Mouse (Mus musculus) urinary bladder, postnatal 10 days (tissue): ENCODE results near the gene Eloa.
A peak's percentile ranks its signal among the peaks of the same experiment; 100 is the strongest.
"Not testable (repeated sequence)": the region's sequence is repeated elsewhere in the genome, so short reads cannot be mapped to it uniquely, and the experiment has no call there.

Experiments
- DNase-seq: peaks from one replicate; pipeline ENCODE4 v3.0.0; 2022; ENCODE audit warnings: low spot score

Eloa gene

DNA sequence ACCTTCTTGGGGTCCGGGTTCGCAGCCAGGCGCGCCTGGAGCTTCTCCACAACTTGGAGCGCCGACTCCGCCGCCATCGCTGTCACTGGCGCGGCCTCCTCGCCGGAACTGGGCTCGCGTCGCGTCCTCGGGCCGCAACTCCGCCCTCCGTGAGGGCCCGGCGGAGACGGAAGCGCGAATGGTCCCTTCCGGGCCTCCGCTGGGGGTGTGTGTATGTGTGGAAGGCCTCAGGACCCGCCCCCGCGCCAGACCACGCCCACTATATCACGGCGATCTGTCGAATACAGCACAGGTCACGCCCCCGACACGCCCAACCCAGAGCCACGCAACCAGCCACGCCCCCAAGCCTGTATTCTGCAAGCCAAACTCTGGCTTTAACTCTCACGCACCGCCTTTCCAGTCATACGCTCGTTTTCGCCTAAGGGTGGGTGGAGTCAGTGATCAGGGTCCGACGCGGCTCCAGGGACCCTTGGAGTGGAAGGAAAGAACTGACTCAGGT is at the start of gene Eloa:
Gene Eloa, minus strand, starts transcription at position 215 of the 499 bp plus-strand sequence.
- DNase-seq, result peak; percentile 99

- peak; percentile 39 for DNase-seq
Measured at GRCm38 (mm10) chr4:136071178-136071714, 49.7 kb upstream of the Eloa start.

DNA sequence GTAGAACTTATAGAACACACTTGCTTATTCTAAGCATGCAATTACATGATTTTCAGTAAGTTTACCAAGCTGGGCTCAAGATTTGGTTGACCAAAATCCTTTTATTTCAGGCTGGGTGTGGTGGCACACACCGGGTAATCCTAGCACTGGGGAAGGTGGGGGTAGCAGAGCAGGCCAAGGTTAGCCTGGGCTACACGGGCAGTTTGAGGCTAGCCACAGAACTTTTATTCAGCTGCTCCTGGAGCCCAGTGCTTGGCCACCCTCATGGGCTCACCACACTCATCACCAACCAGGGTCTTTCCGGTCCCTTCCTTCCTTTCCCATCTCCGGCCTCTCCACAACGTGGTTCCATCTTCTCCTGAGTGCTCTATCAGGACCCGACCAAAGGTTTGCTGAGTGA is 49.0 kb upstream of the Eloa start:
- no peak for DNase-seq

GRCm38 (mm10) chr4:136069954-136070353 is 48.4 kb upstream of the Eloa start:
- peak; percentile 53 for DNase-seq

DNA sequence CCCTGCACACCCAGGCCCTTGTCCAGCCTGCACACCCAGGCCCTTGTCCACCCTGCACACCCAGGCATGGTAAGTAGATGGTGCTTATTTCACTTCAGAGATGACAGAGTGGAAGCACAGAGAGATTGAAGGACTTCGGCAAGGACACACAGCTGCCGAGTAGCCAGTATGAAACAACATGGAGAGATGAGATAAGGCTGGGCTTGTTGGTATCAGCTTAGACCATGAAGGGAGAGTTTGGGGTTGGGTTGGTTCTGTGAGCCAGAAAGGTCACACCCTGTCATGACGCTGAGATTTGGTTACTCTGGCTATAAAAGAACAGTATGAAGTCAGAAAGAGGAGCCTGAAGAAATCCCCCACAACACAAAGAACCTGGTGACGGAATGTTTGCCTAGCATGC is 47.8 kb upstream of the Eloa start:
- no peak for DNase-seq

- DNase-seq, result no peak
Measured at GRCm38 (mm10) chr4:136063143-136063542, 41.6 kb upstream of the Eloa start.

DNA sequence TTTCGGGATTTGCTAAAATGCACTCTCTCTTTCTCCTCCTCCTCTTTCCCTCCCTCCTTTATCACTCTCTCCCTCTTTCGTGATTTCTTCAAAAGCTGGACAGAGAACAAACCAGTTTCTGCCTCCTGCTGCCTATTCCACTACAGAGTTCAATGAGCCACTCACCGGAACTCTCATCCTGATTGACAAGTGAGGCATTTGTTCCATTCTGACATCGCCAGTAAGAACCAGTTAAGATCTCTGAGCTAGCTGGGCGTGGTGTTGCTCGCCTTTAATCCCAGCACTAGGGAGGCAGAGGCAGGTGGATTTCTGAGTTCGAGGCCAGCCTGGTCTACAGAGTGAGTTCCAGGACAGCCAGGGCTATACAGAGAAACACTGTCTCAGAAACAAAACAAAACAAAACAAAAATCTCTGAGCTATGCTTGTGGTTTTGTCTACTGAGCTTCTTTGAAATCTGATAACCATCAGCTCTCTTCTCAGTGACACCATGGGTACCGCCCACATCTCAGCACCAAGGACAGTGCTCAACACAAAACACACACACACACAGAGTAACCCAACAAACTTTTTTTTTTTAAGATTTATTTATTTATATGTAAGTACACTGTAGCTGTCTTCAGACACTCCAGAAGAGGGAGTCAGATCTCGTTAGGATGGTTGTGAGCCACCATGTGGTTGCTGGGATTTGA is 38.4 kb upstream of the Eloa start:
- DNase-seq, result not testable (repeated sequence)

GRCm38 (mm10) chr4:136057916-136058315 is 36.4 kb upstream of the Eloa start:
- no peak for DNase-seq

- no peak for DNase-seq
Measured at GRCm38 (mm10) chr4:136056030-136056429, 34.5 kb upstream of the Eloa start.

DNA sequence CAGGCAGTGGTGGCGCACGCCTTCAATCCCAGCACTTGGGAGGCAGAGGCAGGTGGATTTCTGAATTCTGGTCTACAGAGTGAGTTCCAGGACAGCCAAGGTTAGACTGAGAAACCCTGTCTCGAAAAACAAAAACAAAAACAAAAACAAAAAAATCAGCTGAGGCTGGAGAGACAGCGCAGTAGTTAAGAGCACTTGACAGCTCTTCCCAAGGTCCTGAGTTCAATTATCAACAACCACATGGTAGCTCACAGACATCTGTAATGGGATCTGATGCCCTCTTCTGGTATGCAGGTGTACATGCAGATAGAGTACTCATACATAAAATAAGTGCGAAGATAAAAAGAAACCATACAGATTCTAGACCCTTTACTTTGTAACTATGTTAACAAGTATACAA is 32.3 kb upstream of the Eloa start:
- no peak for DNase-seq

GRCm38 (mm10) chr4:136053247-136053596 is 31.7 kb upstream of the Eloa start, which contains the start of gene Rpl11:
Rpl11 (minus strand) TSS chr4:136053428.
- DNase-seq, result peak; percentile 61

DNA sequence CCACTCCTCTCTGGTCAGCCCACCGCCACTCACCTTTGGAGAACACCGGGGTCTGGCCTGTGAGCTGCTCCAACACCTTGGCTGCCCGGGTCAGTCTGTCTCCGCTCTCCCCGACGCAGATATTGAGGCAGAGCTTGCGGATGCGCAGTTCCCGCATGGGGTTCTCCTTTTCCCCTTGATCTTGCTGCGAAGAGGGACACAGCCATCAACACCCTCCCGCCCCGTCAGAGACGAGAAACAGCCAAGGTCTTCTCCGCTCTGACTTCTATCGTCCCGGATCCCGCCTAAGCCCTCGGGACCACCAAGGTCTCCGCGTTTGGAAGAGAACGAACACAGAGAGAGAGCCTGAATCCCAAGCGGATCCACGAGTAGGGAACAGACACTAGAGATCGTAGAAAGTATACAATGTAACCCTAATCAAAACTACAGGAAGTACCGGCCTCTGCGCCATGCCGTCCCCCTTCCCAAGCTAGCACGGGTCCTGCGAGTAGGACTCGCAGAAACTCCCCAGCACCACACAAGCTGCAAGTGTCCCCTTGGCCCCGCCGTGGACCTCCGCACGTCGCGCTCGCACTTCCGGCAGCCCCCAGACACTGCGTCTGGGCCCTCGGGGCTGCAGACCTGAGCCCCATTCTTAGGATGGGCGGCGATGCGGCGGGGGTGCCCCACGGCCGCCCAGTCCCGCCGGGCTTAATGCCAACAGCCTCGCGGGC is 31.1 kb upstream of the Eloa start:
- no peak for DNase-seq

DNA sequence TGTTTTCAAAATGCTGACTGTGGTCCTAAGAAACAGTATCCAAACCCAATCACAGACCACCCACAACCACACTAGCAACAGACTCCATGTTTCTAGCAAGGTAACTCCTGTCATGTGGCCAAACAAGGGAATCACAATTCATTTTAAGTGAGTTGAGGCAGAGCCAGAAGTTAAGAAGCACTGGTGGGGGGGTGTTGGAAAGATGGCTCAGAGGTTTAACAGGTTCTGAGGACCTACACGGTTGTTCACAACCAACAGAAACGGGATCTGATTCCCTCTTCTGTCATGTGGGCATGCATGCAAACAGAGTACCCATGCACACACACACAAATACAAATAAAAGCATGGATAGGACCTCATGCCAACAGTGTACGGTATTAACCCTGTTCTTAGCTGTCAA is 30.5 kb upstream of the Eloa start:
- no peak for DNase-seq

- DNase-seq, result no peak
Measured at GRCm38 (mm10) chr4:136050226-136050625, 28.7 kb upstream of the Eloa start.

DNA sequence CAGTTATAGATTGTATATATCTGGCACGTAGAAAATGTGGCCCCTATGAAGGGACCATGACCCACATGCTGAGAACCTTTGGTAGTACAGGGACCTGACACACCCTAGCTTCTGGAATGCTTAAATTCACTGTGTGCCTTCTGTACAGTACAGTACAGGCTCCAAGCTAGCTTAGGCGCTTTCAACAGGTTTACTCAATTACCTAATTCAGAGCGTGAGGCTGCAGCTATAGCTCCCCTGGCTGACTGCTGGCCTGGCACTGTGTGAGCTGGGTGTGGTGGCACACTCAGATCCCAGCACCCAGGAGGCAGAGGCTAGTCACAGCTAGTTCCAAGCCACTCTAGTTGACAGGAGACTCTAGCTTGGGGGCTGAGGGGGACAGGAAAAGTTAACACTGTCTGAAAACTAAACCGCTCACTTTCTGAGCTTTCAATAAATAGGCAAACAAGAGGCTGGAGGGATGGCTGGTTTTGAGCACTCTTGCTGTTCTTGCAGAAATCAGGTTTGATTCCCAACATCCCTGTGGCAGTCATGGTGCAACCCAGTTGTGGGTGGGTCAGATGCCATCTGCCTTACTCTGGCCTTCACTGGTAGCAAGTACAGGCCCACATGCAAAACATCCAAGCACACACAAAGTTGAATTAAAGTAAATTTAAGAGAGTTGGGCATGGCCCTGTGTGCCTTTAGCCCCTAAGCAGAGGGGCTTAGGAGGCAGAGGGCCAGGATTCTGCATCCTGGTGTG is 26.9 kb upstream of the Eloa start:
- no peak for DNase-seq

- no peak for DNase-seq
Measured at GRCm38 (mm10) chr4:136047626-136048025, 26.1 kb upstream of the Eloa start.

DNA sequence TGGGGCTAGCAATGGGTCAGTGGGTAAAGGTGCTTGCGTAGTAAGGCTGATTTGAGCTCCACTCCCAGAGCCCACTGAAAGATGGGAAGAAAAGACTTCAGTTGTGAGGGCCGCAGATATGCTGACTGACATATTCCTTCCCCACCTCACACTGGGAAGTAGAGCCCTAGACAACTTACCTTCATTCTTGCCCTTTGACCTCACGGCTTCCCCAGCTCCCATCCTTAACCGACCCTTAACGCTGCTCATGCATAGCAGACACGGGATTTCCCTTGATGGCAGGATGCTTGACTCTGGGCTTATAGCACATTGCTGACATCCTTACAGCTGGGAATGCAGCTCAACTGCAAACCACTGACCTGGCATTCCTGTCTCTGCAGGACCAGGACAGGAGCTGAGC is 25.3 kb upstream of the Eloa start:
- DNase-seq, result no peak

- no peak for DNase-seq
Measured at GRCm38 (mm10) chr4:136045091-136045490, 23.5 kb upstream of the Eloa start.

DNA sequence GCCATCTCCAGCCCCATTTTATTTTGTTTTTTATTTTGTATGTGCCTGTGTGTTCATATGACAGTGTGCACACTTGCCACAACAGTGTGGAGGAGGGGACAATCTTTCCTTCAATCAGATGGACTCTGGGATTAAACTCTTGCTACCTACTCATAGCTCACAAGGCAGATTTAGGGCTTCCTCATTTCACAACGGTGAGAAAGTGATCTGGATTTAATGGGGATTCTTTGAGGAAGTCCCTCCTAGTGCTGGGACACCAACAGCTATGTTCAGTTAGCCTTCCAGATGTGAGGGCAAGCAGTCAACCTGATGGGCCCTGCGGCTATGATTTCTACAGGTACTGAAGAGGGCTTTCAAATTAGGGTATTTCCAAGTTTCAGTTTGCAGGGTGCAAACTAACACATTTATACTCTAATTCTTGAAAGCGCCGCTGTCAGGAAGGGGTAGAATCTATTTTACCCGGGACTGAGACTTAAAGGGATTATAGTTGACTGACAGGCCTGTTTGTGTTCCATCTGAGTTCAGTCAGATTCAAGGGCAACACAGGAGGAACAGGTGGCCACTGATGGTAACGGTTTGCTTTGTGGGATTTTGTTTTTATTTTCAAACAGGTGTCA is 22.3 kb upstream of the Eloa start:
- no peak for DNase-seq

DNA sequence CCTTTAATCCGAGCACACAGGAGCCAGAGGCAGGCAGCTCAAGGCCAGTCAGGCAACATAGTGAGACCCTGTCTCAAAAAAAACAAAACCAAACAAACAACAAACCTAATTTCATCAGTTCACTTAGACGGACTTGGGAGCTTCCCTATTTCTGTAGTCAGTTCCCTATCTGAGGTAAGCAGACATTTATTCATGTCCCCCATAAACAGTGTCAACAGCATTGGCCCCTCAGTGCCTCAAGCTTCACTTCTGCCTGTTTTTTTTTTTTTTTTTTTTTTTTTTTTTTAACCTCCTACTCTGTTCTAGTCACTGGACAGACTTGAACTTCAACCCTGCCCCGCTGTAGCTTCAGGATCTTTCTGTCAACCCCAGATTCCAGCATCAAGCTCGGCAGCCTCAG is 13.5 kb upstream of the Eloa start:
- no peak for DNase-seq

DNA sequence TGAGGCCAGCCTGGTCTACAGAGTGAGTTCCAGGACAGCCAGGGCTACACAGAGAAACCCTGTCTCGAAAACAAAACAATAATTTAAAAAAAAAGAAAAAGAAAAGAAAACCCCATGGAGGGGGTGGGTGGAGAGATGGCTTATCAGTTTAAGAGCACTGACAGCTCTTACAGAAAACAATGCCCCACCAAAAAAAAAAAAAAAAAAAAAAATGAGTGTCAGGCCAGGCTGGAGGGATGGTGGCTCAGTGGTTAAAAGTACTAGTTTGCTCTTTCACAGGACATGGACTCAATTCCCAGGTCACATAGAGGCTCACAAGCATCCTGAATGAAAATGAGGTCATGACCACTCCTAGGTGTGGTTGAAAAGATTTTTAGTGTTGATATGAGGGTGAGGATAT is 11.7 kb upstream of the Eloa start:
- DNase-seq, result no peak
